Mouse (Mus musculus): ENCODE measurements around the gene Pip5k1a. TPM values are rescaled to one million over a fixed set of nuclear protein-coding genes. Genes with fewer than 3 reads are reported as not detected.
"Not testable (repeated sequence)": the region's sequence is repeated elsewhere in the genome, so short reads cannot be mapped to it uniquely, and the experiment has no call there.

The Pip5k1a gene
- polyA plus RNA-seq, 1 experiment from 2014 or later, result 14.2 TPM

DNA sequence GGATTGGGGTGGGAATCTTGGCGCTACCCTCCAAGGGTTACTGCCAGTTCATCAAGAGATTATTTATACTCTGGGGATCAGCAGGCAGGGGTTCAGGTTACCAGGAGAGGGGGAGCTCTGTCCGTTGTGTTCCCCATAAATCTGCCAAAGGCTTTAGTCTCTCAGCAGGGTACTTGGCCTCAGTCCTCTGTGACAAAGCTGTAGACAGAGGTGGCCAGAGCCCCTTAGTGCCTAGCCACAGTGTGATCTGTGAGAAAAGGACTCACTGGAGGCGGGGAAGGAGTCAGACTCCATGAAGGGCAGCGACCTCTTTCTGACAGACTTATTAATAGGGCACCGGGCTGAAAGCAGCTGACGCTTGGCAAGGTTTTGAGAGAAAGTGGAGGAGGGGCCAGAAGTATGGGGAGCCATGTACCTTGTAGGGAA is 22.5 kb upstream of the Pip5k1a start:
- Histone ChIP-seq H3K4me3 (ENCODE audit: low read depth, low read length) (no peak overlapping the region), H3K9ac (ENCODE audit: low read length) (no peak overlapping the region), H3K27me3 (replicated peaks; ENCODE audit: control insufficient read depth, insufficient read depth, low read length) (no peaks in the 10 kb centered on the region), H3K27ac (ENCODE audit: low read depth, low read length) (no peak overlapping the region), H3K4me1 (ENCODE audit: control insufficient read depth, insufficient read depth, low read length) (peaks cover 11% of the 10 kb centered on the region), H3K4me2 (ENCODE audit: low read length) (no peak overlapping the region), H3K9me3 (replicated peaks; ENCODE audit: control insufficient read depth, low read length) (no peaks in the 10 kb centered on the region), H3K36me3 (ENCODE audit: control insufficient read depth, insufficient read depth, low read length) (peaks cover 24% of the 10 kb centered on the region)
- WGBS, result 51% methylated on average over 6 of the region's 6 CpGs
- no peak for ATAC-seq
- DNase-seq (ENCODE audit: low spot score), result no peak

DNA sequence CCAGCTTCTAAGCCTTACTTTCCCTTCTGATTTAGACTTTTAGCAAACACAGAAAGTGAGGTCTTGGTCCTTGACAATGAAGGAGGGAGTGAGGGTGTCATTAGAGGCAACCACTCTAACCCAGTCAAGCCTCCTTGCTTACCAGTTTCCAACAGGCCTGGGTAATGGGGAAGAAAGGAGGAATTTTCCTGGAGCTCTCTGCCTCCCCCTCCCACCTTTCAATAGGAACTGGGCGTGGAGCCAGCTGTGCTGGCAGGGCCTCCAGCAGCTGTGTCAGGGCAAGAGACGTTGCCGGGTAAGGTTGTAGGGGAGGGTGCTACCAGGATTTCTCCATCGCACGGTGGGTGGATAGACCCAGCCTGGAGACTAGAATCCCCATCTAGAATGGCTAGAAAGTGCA is 18.2 kb upstream of the Pip5k1a start:
- 19% methylated on average over 5 of the region's 5 CpGs for whole genome bisulfite sequencing
- H3K27me3 ChIP-seq (replicated peaks; ENCODE audit: control insufficient read depth, insufficient read depth, low read length), result no peaks in the 10 kb centered on the region
- peak overlapping the region; percentile 44; the same call in 1 of the 2 replicates for H3K27ac ChIP-seq (ENCODE audit: low read depth, low read length)
- H3K4me3 ChIP-seq (ENCODE audit: low read depth, low read length), result no peak overlapping the region
- no peak overlapping the region for H3K9ac ChIP-seq (ENCODE audit: low read length)
- peaks cover 6% of the 10 kb centered on the region for H3K4me1 ChIP-seq (ENCODE audit: control insufficient read depth, insufficient read depth, low read length)
- no peaks in the 10 kb centered on the region for H3K9me3 ChIP-seq (replicated peaks; ENCODE audit: control insufficient read depth, low read length)
- peaks cover 43% of the 10 kb centered on the region for H3K36me3 ChIP-seq (ENCODE audit: control insufficient read depth, insufficient read depth, low read length)
- H3K4me2 ChIP-seq (ENCODE audit: low read length), result no peak overlapping the region
- peak; percentile 69 for DNase-seq (ENCODE audit: low spot score)
- ATAC-seq, result peak; percentile 60; the same call in 1 of the 2 replicates

DNA sequence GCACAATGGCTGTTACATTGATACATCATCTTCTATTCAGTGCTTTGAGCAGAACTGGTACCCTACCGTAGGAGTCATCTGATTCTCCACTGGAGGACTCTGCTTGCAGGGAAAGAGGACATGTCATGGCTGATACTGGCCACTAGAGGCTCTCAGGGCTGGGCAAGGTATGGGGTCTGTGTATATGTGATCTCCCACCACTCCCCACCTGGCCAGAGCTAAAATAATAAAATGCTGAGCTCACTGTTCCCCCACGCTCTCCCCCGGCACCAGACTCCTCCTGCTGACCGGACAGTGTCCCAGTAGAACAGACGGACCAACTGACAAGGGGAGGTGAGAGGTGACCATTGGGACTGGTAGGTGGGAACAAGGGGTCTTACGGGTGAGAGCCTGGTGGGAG is 17.5 kb upstream of the Pip5k1a start, which contains the start of gene Tmod4:
Tmod4 (plus strand) TSS at position 231 of the 400 bp plus-strand sequence.
- Histone ChIP-seq H3K4me3 (ENCODE audit: low read depth, low read length) (no peak within 1 kb of the TSS), H3K4me2 (ENCODE audit: low read length) (no peak within 1 kb of the TSS), H3K4me1 (ENCODE audit: control insufficient read depth, insufficient read depth, low read length) (peaks cover 6% of the 10 kb centered on the region), H3K27me3 (replicated peaks; ENCODE audit: control insufficient read depth, insufficient read depth, low read length) (no peaks in the 10 kb centered on the region), H3K9ac (ENCODE audit: low read length) (no peak within 1 kb of the TSS), H3K27ac (ENCODE audit: low read depth, low read length) (peak within 1 kb of the TSS; percentile 44; the same call in 1 of the 2 replicates), H3K36me3 (ENCODE audit: control insufficient read depth, insufficient read depth, low read length) (peaks cover 43% of the 10 kb centered on the region), H3K9me3 (replicated peaks; ENCODE audit: control insufficient read depth, low read length) (no peaks in the 10 kb centered on the region)
- DNase-seq (ENCODE audit: low spot score), result no peak
- 64% methylated on average over 6 of the region's 6 CpGs for WGBS
- ATAC-seq, result peak; percentile 49

DNA sequence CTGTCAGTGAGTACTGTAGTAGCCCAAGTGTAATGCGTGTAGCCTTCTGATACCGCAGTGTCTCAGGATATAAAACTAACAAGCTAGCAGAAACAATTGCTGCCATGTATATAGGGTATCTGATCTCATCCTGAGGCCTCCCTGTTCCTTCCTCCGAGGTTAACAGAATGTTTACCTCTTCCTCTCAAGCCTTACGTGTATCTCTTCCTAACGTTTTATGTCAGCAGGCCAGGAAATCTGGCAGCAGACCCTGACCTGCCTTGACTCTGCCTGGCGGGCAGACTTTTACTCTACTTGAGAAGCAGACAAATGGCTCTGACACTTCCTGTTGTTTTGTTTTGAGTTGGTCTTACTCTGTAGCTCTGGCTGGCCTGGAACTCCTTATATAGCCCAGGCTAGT is 14.8 kb upstream of the Pip5k1a start:
- Histone ChIP-seq H3K36me3 (ENCODE audit: control insufficient read depth, insufficient read depth, low read length) (peaks cover 60% of the 10 kb centered on the region), H3K27ac (ENCODE audit: low read depth, low read length) (no peak overlapping the region), H3K27me3 (replicated peaks; ENCODE audit: control insufficient read depth, insufficient read depth, low read length) (no peaks in the 10 kb centered on the region), H3K4me1 (ENCODE audit: control insufficient read depth, insufficient read depth, low read length) (peaks cover 6% of the 10 kb centered on the region), H3K9me3 (replicated peaks; ENCODE audit: control insufficient read depth, low read length) (no peaks in the 10 kb centered on the region), H3K9ac (ENCODE audit: low read length) (no peak overlapping the region), H3K4me3 (ENCODE audit: low read depth, low read length) (no peak overlapping the region), H3K4me2 (ENCODE audit: low read length) (no peak overlapping the region)
- DNase-seq (ENCODE audit: low spot score) (no peak), ATAC-seq (no peak)
- WGBS, result 87% methylated on average over 6 of the region's 6 CpGs

DNA sequence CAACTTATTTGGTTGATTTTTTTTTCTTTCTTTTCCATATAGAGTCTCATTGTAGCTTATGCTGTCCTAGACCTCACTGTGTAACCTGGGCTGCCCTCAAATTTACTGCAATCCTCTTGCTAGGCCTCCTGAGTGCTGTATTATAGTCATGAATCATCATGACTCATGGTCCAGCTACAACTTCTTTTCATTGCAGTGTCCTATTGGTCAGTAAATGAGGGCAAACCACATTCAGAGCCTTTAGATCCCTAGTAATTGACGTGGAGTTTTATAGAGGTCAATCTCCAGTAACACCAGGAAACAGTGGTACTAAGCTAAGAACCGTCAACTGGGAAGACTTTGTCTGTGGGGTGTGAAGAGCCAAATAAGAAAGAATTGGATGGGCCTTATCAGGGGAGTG is 11.0 kb upstream of the Pip5k1a start:
- Histone ChIP-seq H3K27me3 (replicated peaks; ENCODE audit: control insufficient read depth, insufficient read depth, low read length) (no peaks in the 10 kb centered on the region), H3K9ac (ENCODE audit: low read length) (no peak overlapping the region), H3K27ac (ENCODE audit: low read depth, low read length) (no peak overlapping the region), H3K36me3 (ENCODE audit: control insufficient read depth, insufficient read depth, low read length) (peaks cover 75% of the 10 kb centered on the region), H3K9me3 (replicated peaks; ENCODE audit: control insufficient read depth, low read length) (no peaks in the 10 kb centered on the region), H3K4me2 (ENCODE audit: low read length) (no peak overlapping the region), H3K4me1 (ENCODE audit: control insufficient read depth, insufficient read depth, low read length) (no peaks in the 10 kb centered on the region), H3K4me3 (ENCODE audit: low read depth, low read length) (no peak overlapping the region)
- ATAC-seq (no peak), DNase-seq (ENCODE audit: low spot score) (no peak)
- WGBS, result 94% methylated on average over 2 of the region's 2 CpGs

DNA sequence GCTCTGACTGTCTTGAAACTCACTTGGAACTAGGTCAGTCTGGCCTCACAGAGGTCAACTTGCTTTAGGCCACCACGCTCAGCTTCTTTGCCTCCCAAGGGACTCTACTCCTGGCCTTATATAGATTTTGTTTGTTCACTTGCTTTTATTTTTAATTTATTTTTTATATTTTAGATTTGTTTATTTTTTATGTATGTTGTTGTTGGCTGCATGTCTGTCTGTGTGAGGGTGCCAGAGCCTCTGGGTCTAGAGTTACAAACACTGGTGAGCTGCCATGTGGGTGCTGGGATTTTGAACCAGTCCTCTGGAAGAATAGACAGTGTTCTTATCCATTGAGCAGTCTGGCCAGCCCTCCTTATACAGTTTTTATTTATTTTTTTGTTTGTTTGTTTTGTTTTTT is 6.0 kb upstream of the Pip5k1a start:
- 88% methylated on average over 1 of the region's 1 CpGs for WGBS
- H3K27ac ChIP-seq (ENCODE audit: low read depth, low read length), result no peak overlapping the region
- H3K4me3 ChIP-seq (ENCODE audit: low read depth, low read length), result no peak overlapping the region
- H3K4me2 ChIP-seq (ENCODE audit: low read length), result peak overlapping the region; percentile 48; the same call in 1 of the 2 replicates
- H3K36me3 ChIP-seq (ENCODE audit: control insufficient read depth, insufficient read depth, low read length), result peaks cover 28% of the 10 kb centered on the region
- H3K4me1 ChIP-seq (ENCODE audit: control insufficient read depth, insufficient read depth, low read length), result peaks cover 8% of the 10 kb centered on the region
- no peak overlapping the region for H3K9ac ChIP-seq (ENCODE audit: low read length)
- H3K27me3 ChIP-seq (replicated peaks; ENCODE audit: control insufficient read depth, insufficient read depth, low read length), result no peaks in the 10 kb centered on the region
- ATAC-seq (no peak), DNase-seq (ENCODE audit: low spot score) (no peak)
- H3K9me3 ChIP-seq (replicated peaks; ENCODE audit: control insufficient read depth, low read length), result no peaks in the 10 kb centered on the region

DNA sequence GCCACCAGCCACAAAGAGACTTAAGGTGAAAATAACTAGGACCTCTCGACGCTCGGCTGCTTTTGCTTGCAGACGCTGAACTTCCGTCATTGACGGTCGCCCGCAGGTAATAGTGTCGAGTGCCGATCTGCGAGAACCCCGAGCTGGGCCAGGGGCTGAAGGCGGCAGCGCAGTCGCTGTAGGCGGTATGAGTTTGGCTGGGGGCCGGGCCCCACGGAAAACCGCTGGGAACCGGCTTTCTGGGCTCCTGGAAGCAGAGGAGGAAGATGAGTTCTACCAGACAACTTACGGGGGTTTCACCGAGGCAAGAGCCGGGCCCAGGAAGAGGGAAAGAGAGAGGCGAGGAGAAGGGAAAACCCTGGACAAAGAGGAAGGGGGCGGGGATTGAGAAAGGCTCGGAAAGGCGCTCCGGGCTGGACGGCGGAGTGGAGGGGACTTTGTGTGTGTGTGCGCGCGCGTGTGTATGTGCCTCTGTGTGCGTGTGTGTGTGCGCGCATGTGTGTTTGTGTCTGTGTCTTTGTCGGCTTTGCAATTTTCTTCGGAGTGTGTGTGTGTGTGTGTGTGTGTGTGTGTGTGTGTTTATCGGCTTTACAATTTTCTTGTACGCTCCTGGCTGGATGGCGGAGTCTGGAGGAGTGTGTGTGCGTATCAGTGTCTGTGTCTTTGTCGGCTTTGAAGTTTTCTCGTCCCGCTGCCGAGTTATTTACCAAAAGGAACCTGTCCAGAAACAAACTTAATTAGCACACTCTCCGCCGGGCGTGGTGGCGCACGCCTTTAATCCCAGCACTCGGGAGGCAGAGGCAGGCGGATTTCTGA is 4.4 kb upstream of the Pip5k1a start, which contains the start of gene Vps72:
Vps72 (plus strand) TSS at position 112 of the 816 bp plus-strand sequence.
- Histone ChIP-seq H3K27me3 (replicated peaks; ENCODE audit: control insufficient read depth, insufficient read depth, low read length) (no peaks in the 10 kb centered on the region), H3K27ac (ENCODE audit: low read depth, low read length) (peak within 1 kb of the TSS; percentile 96), H3K9me3 (replicated peaks; ENCODE audit: control insufficient read depth, low read length) (no peaks in the 10 kb centered on the region), H3K4me2 (ENCODE audit: low read length) (peak within 1 kb of the TSS; percentile 48), H3K4me3 (ENCODE audit: low read depth, low read length) (peak within 1 kb of the TSS; percentile 67), H3K9ac (ENCODE audit: low read length) (peak within 1 kb of the TSS; percentile 82), H3K4me1 (ENCODE audit: control insufficient read depth, insufficient read depth, low read length) (peaks cover 8% of the 10 kb centered on the region), H3K36me3 (ENCODE audit: control insufficient read depth, insufficient read depth, low read length) (peaks cover 18% of the 10 kb centered on the region)
- under 1% methylated on average over 53 of the region's 54 CpGs for WGBS
- DNase-seq (ENCODE audit: low spot score) (peak; percentile 97), ATAC-seq (peak; percentile 78)

DNA sequence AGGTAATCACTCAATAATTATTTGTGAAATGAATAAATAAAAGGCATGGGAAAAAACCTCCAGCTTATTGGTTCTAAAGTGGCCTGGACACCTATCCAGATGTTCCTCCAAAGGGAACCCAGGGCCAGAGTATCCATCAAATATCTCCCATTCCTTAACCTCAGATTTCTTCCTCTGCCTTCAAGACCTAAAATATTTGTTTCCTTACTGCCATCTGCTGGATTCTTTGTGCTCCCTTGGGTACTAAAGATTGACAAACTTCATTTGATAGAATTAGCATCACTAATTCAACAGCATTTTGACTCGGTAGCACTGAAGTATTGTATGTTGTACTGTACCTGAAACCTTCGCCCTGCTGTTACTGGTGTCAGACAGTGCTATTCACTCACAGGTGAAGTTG is 1.2 kb upstream of the Pip5k1a start:
- DNase-seq (ENCODE audit: low spot score), result peak; percentile 23
- Histone ChIP-seq H3K27me3 (replicated peaks; ENCODE audit: control insufficient read depth, insufficient read depth, low read length) (no peaks in the 10 kb centered on the region), H3K4me1 (ENCODE audit: control insufficient read depth, insufficient read depth, low read length) (peaks cover 18% of the 10 kb centered on the region), H3K4me2 (ENCODE audit: low read length) (no peak overlapping the region), H3K9me3 (replicated peaks; ENCODE audit: control insufficient read depth, low read length) (no peaks in the 10 kb centered on the region), H3K27ac (ENCODE audit: low read depth, low read length) (no peak overlapping the region), H3K9ac (ENCODE audit: low read length) (no peak overlapping the region), H3K4me3 (ENCODE audit: low read depth, low read length) (no peak overlapping the region), H3K36me3 (ENCODE audit: control insufficient read depth, insufficient read depth, low read length) (no peaks in the 10 kb centered on the region)
- 66% methylated on average over 2 of the region's 2 CpGs for WGBS
- no peak for ATAC-seq

DNA sequence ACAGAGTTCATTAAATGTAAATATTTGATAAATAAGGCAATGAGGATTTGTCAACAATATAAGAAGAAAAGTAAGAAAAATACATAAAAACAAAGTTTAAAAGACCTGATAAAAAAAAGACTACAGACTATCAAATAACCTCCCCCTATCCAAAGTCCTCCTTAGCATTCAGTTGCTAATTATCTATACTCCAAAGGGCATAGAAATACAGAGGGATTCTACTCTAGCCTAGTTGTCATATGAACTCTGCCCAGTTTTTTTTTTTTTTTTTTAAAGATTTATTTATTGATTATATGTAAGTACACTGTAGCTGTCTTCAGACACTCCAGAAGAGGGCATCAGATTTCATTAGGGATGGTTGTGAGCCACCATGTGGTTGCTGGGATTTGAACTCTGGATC is 578 bp upstream of the Pip5k1a start:
- Histone ChIP-seq H3K9ac (ENCODE audit: low read length) (0 out of 2 replicates have a peak overlapping the region, but pooled peaks have one; percentile 52), H3K4me1 (ENCODE audit: control insufficient read depth, insufficient read depth, low read length) (peaks cover 15% of the 10 kb centered on the region), H3K4me3 (ENCODE audit: low read depth, low read length) (peak overlapping the region; percentile 93), H3K4me2 (ENCODE audit: low read length) (peak overlapping the region; percentile 52)
- H3K27ac ChIP-seq (ENCODE audit: low read depth, low read length); H3K36me3 ChIP-seq (ENCODE audit: control insufficient read depth, insufficient read depth, low read length); ATAC-seq; DNase-seq (ENCODE audit: low spot score); H3K27me3 ChIP-seq (replicated peaks; ENCODE audit: control insufficient read depth, insufficient read depth, low read length); H3K9me3 ChIP-seq (replicated peaks; ENCODE audit: control insufficient read depth, low read length): not testable (repeated sequence)

All from forebrain, embryonic 14.5 days (tissue).